Mouse (Mus musculus): Measurements from ENCODE around the gene Gm9837.

DNA sequence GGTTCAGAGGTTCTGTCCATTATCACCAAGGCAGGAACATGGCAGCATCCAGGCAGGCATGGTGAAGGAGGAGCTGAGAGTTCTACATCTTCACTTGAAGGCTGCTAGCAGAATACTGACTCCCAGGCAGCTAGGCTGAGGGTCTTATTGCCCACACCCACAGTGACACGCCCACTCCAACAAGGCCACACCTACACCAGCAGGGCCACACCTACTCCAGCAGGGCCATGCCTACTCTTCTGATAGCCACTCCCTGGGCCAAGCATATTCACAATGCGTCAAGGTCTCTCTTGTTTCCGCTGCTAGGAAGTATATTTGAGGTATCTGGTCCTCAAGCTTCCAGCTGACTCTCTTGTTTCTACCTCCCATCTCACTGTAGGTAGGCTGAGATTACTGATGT, 11.3 kb downstream of the Gm9837 start:
- no peak for TF ChIP-seq CTCF (IDR thresholded peaks at IDR 0.05; ENCODE audit: extremely low read depth, insufficient read length, insufficient replicate concordance, low read depth, low read length)
- no peak for TF ChIP-seq POLR2A (IDR thresholded peaks at IDR 0.05; ENCODE audit: low read depth, low read length)

Data from small intestine, adult 2 months (tissue).